Mouse (Mus musculus): ENCODE data around the gene Glycam1. TPM values are rescaled to one million over a fixed set of nuclear protein-coding genes. Genes with fewer than 3 reads are reported as not detected.
"Not testable (repeated sequence)": the region's sequence is repeated elsewhere in the genome, so short reads cannot be mapped to it uniquely, and the experiment has no call there.

Gene Glycam1
- total RNA-seq (2021): not detected

DNA sequence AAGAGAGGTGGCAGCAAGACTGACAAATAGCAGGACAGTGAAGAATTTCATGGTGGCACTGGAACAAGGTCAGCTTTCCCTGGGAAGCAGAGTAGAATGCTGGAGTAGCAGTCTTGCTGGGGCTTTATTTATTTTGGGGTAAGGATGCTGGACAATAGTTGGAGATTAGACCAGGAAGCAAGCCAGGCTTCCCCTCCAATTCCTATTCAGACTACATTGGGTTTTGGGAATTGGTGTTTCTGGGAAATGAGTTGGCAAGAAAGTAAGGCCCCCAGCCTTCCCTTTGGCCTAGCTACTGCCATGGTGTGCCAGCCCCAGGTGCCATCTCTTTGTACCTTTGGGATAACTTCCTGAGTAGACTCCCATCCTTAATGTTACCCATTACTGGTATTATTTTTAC, at the start of gene Glycam1:
Gene Glycam1 (minus strand): TSS at position 101 of the 400 bp plus-strand sequence.
- intact Hi-C loops (cut with DNase I): no loop called here
- no peak for DNase-seq (ENCODE audit: low spot score in 2 of 2)

DNA sequence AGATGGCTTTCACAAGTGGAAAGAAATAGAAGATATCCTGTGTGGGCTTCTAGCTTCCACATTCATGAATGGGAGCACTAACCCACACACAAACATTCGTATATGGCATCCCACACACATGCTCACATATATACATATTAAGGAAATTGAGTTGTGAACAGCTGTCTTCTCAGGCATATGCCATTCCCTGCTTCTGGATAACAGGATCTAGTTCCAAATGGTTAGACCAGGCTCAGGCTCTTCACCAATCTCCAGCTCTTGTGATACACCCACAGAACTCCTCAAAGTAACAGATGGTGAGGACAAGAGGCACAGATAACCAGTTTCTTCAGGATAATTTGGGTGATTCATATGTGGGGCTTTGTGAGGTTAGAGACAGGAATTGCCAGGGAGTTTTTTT, 39.6 kb upstream of the Glycam1 start:
- DNase-seq (ENCODE audit: low spot score in 2 of 2): peak; percentile 3 to 75
- intact Hi-C loops (cut with DNase I): no loop called here

DNA sequence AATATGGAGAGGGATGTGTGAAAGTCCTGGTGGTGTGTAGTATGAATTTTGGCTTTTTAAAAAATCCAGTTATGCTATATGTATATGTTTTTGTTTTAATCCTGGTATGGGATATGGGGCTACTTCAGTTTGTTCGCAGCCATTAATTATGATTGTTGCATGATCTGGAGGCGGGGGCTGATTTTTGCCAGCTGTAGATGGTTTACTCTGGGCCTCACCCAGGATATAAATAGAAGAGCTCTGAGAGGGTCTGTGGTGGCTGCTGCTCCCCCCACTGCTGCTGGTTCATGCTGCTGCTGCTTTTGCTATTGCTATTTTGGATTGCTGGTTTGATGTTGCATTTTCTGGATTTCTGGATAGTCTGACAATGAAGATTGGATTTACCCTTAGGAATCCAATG, 25.9 kb upstream of the Glycam1 start:
- intact Hi-C loops (cut with DNase I): no loop called here
- no peak for DNase-seq (ENCODE audit: low spot score in 2 of 2)

DNA sequence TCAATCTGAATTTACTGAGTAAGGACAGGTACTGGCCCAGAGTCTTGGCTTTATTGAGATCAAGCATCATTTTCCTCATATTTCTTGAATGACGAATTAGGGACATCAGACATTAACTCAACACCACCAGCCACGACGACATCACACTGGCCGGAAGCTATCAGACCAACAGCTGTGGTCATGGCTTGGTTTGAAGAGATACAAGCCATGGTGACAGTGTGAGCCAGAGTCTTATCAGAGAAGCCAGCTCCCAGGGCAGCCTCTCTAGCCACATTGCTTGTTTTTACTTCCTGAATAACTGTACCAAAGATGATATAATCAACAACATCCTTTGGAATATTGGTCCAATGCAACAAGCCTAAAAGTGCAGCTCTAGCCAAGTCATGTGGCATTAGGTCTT, 22.9 kb upstream of the Glycam1 start:
- DNase-seq (ENCODE audit: low spot score in 2 of 2); intact Hi-C loops (cut with DNase I): not testable (repeated sequence)

DNA sequence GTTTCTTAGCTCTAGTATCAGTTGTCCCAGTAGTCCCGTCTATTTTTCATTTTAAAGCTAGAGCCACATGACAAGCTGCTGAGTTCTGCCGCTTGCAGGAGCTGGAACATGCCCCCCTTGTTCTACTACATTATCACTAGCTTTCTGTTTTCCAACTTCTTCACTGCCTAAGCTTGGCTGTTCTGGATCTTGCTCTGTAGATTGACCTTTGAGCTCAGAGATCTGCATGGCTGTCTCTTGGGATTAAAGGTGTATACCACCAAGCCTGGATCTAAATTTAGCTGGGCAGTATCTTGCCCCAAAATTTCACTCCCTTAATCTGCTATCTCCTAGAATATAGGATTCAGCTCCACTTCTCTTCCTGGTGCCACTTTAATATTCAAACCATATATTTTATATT, 21.0 kb upstream of the Glycam1 start:
- DNase-seq (ENCODE audit: low spot score in 2 of 2): no peak
- intact Hi-C loops (cut with DNase I): no loop called here

DNA sequence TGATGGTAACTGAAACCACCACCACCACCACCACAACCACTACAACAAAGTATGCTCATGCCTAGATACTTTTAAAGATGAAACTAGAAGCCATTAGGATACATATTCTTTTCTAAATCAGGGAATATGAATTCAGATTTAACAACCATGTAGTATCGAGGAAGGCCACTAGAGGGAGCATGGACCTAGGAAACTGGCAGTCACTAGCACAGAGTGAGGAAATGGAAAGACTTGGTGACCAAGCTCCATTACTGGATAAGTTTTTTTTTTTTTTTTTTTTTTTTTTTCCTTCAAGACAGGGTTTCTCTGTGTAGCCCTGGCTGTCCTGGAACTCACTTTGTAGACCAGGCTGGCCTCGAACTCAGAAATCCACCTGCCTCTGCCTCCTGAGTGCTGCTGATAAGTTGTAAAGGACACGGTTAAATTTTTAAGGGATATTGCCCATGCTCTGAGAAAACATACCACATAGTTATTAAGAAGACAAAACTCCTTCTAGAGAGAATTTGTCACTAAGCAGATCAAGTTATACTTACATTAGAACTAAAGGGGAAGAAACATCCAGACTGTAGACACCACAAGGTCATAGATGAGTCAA, 12.7 kb downstream of the Glycam1 start:
- intact Hi-C loops (cut with DNase I): no loop called here
- DNase-seq (ENCODE audit: low spot score in 2 of 2): peak; percentile 65 to 81

DNA sequence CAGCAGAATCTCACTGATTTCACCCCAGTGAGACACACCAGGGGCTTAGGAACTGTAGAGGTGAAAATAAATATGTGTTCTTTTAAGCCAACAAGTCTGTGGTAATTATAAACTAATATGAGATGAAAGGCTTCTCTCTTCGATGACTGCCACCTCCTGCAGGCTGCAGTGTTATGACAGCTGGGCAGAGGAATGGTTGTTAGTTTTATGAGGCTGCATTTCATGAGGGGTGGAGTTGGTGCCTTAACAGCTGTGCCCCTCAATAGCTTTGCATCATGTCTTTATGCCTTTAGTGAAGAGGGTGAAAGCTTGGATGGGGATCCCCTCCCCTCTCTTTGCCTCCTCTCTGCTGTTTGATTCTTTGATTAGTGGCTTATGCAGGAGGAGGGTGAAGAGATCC, 13.8 kb downstream of the Glycam1 start:
- intact Hi-C loops (cut with DNase I): no loop called here

DNA sequence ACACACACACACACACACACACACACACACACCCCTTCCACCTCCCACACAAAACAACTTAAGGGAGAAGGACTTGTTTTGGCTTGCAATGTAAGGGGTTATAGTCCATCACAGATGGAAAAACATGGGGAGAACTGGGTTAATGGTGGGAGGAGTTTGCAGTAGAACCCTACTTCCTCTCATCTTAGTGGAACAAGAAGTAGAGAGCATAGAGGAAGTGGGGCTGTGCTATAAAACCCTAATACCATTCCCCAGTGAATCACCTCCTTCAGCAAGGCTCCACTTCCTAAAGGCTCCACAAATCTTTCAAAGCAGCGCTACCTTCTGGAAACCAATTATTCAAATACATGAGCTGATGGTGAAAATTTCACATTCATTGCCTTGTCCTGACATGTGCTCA, 15.4 kb downstream of the Glycam1 start:
- no peak for DNase-seq (ENCODE audit: low spot score in 2 of 2)
- intact Hi-C loops (cut with DNase I): no loop called here

More for the DNA sequence above, 13.8 kb downstream of the Glycam1 start:
- DNase-seq (ENCODE audit: low spot score in 2 of 2): no peak

DNA sequence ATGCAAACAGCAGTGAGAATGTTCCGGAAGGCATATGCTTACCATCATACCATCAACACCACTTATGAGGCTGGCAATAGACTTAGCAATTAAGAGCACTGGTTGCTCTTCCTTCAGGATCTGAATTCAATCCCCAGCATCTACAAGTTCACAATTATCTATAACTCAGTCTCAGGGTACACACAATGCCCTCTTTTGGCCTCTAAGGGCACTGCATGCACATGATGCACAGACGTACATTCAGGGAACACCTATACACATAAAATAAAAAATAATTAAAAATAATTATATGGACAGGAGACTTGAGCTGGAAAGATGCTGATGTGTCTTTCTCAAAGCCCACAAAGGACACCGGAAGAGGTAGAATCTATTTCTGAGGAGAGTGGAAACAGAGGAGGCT, 16.9 kb downstream of the Glycam1 start:
- intact Hi-C loops (cut with DNase I): no loop called here
- no peak for DNase-seq (ENCODE audit: low spot score in 2 of 2)

DNA sequence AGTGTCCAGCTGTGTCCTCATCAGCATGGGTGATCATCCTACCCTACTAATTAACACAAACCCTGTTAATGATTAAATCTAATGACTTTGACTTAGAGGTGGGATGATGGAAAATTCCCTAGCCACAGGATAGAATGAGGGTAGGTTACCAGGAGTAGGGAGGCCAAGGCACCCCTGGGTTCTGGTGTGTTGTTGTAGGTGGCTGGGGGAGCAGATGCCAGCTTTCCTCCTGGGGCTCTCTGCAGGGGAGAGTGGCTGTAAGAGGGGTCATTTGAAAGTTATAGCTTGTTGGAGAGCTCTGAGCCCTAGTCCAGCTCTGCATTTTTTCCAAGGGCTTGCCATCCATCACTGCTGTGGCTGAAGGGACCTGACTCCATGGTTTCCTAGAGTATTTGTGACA, 22.4 kb downstream of the Glycam1 start:
- no peak for DNase-seq (ENCODE audit: low spot score in 2 of 2)
- intact Hi-C loops (cut with DNase I): no loop called here

DNA sequence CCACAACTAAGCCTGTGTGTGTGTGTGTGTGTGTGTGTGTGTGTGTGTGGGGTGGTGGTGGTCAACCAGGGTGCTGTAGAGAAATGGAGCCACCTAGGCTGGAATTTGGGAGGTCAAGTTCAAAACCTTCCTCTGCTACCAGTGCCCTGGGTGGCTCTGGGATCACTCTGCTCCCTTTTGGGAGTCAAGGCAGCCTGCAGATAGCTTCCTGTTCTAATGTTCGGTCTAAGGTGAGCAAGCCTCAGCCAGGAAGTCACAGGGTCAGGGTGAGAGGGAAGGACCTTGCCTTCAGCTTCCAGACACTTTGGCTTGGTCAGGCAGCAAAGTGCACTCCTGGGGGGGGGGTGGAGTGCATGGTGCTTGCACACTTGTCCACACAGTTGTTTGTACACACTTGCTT, 24.2 kb downstream of the Glycam1 start:
- intact Hi-C loops (cut with DNase I): no loop called here
- no peak for DNase-seq (ENCODE audit: low spot score in 2 of 2)

DNA sequence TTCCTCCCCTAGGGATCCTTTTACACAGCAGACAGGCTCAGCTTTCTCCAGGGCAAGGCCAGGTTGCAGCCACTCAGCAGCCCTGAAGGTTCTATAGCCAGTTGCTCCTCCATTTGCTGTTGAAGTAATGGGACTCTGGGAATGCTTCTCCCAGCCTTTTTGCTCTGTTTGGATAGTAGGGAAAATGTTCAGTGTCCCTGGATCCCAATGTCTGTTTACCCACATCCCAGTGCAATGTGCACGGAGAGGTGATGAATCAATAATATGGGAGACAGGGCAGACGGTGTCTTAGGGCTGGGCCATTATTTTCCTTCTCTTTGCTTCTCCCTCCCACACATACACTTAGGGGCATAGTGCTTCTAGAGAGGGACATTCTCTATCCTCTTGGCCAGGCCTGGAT, 25.6 kb downstream of the Glycam1 start:
- no peak for DNase-seq (ENCODE audit: low spot score in 2 of 2)
- intact Hi-C loops (cut with DNase I): no loop called here

DNA sequence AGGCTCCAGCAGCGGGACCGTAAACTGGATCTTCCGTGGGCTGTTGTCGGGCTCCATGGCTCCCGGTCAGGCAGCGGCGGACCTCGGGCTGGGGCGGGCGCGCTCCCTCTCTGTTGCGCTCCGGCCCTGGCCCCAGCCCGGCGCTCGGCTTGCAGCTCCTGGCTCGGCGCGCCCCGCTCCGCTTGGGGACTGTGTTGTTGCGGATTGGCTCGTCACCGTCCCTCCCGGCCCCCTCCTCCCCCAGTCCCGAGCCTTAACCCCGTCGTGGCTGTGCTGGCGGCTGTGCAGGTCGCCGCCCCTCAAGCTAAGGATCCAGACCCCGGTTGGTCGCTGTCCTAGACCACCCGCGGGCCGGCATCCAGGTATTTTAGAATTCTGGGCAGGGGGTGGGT, 27.1 kb downstream of the Glycam1 start, which contains the start of gene Ppp1r1a:
Gene Ppp1r1a (minus strand): TSS at position 182 of the 392 bp plus-strand sequence.
- intact Hi-C loops (cut with DNase I): no loop called here
- peak; percentile 76 to 80 for DNase-seq (ENCODE audit: low spot score in 2 of 2)

DNA sequence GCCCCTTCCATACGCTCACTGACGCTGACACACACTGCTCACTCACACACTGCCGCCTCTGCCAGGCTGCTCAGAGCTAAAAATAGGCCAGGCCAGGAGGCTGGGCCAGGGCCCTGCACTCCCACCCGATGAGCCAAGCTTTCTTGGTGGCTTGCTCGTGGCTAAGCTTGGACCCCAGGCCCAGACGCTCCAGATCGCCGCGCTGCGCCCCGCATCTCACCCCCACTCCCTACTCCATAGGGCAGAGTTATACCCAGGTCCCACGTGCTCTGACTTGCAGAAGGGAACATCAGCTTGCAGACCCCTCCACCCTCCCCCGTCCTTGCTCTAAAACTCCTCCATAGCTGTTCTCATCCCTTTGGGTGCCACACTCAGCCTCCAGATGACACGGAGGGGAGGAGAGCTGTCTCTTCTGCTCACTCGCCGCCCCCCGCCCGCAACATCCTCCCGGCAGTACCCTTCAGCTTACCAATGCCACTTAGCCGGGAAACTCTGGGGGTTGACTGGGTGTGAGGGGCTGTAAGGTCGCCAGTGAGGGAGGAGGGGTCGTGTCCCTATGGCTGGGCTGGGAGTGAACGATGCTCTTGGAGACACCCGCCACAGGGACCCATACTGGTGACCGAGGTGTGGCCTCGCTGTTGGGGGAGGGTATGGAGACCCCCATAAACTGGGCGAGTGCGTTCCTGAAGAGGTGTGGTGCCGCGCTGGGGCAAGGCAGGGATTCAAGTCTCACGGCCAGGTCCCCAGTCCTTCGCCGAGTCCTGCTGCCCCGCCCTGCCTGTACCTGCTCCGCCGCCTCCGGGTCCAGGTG, 27.7 kb downstream of the Glycam1 start:
- intact Hi-C loops (cut with DNase I): no loop called here
- peak; percentile 67 to 81 for DNase-seq (ENCODE audit: low spot score in 2 of 2)

DNA sequence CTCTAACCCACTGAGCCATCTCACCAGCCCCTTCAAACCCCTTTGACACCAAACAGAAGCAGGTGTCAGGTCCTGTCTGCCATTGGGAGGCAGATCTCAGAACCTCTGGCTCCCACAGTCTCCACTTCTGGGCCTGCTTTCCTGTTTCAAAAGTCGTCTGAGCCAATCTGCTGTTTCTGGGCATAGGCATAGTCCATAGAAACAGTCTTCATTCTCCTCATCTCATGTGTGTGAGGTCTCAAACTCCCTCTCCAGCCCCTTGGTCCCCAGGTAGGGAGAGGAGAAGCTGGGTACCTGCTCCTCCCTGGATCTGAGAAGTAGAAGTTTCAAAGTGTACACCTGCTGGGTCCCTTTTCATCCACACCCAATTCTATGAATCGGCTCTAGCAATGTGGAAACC, 28.4 kb downstream of the Glycam1 start:
- intact Hi-C loops (cut with DNase I): no loop called here
- DNase-seq (ENCODE audit: low spot score in 2 of 2): no peak

DNA sequence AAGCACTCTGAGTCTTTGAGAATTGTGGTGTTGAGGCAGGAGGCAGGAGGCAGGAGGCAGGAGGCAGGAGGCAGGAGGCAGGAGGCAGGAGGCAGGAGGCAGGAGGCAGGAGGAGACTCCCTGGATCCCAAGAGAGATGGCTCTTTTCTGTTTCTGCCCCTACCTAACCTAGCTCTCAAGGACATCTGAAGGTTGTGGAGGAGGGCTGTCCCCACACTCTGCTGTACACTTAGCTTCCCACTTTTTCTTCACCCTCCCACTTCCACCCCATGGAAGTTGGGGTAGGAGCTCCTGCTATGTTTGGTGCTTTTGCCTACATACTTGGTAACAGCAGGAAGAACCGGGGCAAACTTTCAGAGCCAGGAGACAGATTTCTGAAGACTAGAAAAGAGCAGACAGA, 29.1 kb downstream of the Glycam1 start:
- intact Hi-C loops (cut with DNase I): no loop called here
- DNase-seq (ENCODE audit: low spot score in 2 of 2): no peak

DNA sequence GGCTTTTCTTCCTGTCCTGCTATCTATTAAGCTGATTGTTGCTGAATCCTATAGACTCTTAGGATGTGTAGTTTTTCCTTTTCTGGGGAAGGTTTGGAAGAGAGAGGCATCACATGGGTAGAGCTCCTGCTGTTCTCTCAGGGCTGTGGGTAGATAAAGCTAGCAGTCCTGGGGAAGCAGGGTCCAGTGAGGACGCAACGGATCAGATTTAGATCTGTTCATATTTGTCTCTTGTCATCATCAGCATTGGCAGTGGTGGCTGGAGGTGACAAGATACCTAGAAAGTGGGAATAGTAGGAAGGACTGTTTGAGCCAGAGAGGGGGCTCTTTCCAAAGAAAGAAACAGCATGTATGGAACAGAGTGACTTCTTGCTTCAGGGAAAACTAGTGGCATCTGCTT, 29.9 kb downstream of the Glycam1 start:
- DNase-seq (ENCODE audit: low spot score in 2 of 2): peak in 1 of 2 experiments; percentile 60
- intact Hi-C loops (cut with DNase I): no loop called here

DNA sequence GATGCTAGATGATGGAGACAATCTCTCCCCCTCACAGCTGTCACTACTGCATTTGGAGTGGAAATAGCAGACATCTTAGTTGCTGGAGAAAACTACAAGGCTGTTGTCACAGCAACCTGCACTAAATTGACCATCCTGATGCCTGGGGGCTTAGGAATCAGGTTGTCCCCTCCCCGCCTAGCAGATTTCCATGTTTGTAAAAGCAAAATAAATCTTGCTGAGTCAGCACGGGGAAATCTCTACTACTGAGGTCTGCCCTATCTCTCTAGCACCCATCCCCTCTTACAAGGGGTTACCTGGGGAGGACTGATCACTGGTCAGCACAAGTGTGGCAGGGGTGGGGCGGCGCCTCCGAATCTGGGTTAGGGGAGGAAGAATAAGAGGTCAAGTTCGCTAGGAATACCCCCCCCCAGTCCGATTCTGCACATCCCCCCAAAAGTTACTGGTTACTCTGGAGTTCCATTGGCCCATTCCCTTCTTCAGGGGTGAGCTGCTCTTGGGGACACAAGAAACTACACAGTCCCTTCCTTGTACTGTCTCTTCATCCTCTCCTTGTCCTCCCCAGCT, 30.7 kb downstream of the Glycam1 start:
- intact Hi-C loops (cut with DNase I): no loop called here
- DNase-seq (ENCODE audit: low spot score in 2 of 2): no peak

DNA sequence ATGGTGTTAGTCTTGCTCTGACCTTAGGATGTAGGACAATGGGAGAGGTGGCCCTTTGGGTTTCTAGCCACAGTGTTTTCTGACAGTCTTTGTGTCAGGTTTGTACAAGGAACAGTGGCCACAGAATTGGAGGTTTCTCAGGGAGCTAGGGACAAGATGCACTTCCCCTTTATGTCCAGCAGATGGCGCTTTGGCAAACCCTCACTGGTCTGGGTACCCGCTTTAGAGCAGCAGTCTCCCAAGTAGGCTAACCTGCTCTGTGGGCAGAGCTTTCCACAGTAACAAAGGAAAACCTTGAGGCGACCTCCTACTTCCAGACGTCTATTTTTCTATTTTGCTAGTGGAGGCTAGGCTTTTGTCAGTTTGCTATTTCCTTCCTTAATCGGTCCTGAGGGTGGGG, 34.5 kb downstream of the Glycam1 start:
- intact Hi-C loops (cut with DNase I): no loop called here
- peak; percentile 67 to 84 for DNase-seq (ENCODE audit: low spot score in 2 of 2)

DNA sequence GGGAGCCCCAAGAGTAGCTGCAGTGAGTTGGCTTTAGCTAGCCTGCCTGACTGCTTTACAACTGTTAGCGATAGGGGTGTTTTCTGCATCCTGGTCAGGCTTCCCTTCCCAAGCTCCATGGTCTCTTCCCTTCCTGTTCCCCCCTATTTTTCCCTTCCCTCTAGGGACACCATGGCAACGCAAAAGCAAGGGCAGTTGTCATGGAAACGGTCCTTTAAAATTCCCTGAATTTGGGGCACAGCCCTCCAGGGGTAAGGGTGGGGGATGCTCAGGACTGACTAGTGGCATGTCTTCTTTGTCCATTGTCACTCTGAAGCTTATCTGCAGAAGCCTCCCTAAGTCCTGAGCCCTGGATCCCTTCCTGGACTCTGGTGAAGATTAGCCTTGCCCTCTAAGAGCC, 41.7 kb downstream of the Glycam1 start:
- intact Hi-C loops (cut with DNase I): no loop called here
- no peak for DNase-seq (ENCODE audit: low spot score in 2 of 2)

DNA sequence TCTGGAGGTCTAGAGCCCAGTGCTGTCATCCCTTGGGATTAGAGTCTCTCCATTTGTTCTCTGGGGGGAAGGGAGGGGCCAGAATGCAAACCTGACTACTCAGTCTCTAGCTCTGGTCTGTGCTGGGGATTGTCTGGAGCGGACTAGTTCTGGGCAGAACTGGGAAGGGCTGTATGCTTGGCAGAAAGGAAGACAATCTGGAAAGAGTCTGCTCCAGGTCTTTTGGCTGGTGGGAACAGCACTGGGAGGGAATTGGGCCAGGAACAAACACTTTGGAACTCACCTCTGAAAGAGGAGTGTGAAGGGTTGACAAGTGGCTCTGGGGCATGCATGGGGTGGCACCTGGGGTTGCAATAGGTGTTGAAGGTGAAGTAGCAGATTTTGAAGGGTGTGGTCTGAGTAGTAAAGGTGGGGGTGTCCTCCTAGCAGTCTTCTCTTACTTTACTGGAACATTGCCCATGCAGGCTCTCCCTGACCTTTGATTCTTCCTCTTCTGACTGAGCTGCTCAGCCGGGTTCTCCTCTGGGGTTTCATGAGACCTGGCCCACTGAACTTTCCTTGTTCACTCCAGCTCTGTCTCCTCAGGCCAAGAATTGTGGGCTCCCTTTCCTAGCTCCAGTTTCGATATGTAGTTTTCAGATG, 42.3 kb downstream of the Glycam1 start:
- DNase-seq (ENCODE audit: low spot score in 2 of 2): no peak
- intact Hi-C loops (cut with DNase I): no loop called here
